Mouse (Mus musculus): ENCODE data around the gene Trnt1.

GRCm38 (mm10) chr6:106740244-106740825 lies 28.6 kb upstream of the Trnt1 start:
- no peak for TF ChIP-seq CTCF (IDR thresholded peaks at IDR 0.05; ENCODE audit: borderline replicate concordance, insufficient read depth, low read depth, low read length)
- no peak for TF ChIP-seq POLR2A (IDR thresholded peaks at IDR 0.05; ENCODE audit: borderline replicate concordance, insufficient read depth, low read length)

All from cerebellum, adult 2 months (tissue).